Mouse (Mus musculus) erythroblast, embryonic 14.5 days (primary cell): ENCODE measurements around the gene Mymk. TPM values are rescaled to one million over a fixed set of nuclear protein-coding genes. Genes with fewer than 3 reads are reported as not detected.

Source experiments
- H3K27me3 ChIP-seq: 2 replicates; pipeline ENCODE4 v1.6.1; 2012; ENCODE audit warnings: inconsistent platforms; ENCODE audit not compliant: control insufficient read depth
- H3K36me3 ChIP-seq: 2 replicates; pipeline ENCODE4 v1.6.1; 2012; ENCODE audit warnings: mild to moderate bottlenecking, inconsistent platforms; ENCODE audit not compliant: control insufficient read depth
- H3K4me1 ChIP-seq: 2 replicates; pipeline ENCODE4 v1.6.1; 2012; ENCODE audit warnings: inconsistent platforms; ENCODE audit not compliant: control insufficient read depth
- H3K4me3 ChIP-seq: replicated peaks from 2 replicates; pipeline ENCODE3; 2012; ENCODE audit warnings: moderate library complexity, mild to moderate bottlenecking, inconsistent platforms
- H3K9me3 ChIP-seq: 2 replicates; pipeline ENCODE4 v1.6.1; 2012; ENCODE audit warnings: low read length, inconsistent platforms, mixed read lengths; ENCODE audit not compliant: control insufficient read depth
- GATA1 ChIP-seq: IDR thresholded peaks from 2 replicates; pipeline ENCODE4 v1.6.1; 2012; ENCODE audit warnings: low read length, inconsistent platforms, mixed read lengths
- TAL1 ChIP-seq: IDR thresholded peaks from 3 replicates; pipeline ENCODE4 v1.6.1; 2012; ENCODE audit warnings: low read length, inconsistent platforms, mixed read lengths
- polyA plus RNA-seq: library from polyadenylated mRNA; stranded (reverse); fragments of >175 nt; gene quantifications from 2 replicates; pipeline ENCODE4 v1.2.3, GENCODE M21; 2012

The Mymk gene
- polyA plus RNA-seq, 1 experiment: not detected

DNA sequence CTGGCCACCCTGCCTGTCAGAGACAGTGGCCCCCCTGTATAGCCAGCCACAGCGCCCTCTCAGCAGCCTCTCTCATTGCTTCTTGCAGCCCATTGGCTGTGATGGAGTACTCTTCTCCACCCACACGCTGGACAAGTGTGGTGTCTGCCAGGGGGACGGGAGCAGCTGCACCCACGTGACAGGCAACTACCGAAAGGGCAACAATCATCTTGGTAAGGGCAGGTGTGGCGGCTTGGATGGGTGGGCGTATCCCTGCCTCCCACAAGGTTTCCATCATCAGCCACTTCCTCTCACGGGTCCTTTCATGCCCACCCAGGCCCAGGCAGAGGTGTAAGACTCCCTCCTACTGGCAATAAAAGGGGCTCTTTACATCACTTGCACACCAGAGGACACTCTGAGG is 13.0 kb upstream of the Mymk start:
- Histone ChIP-seq H3K36me3 (no peaks in the 10 kb centered on the region), H3K4me3 (no peak overlapping the region), H3K4me1 (no peaks in the 10 kb centered on the region), H3K9me3 (no peaks in the 10 kb centered on the region), H3K27me3 (no peaks in the 10 kb centered on the region)
- no peak for TF ChIP-seq GATA1
- TF ChIP-seq TAL1: no peak

GRCm38 (mm10) chr2:27083761-27084475 is 11.9 kb upstream of the Mymk start:
- no peak for TF ChIP-seq TAL1
- no peak for TF ChIP-seq GATA1
- H3K27me3 ChIP-seq: peaks cover 2% of the 10 kb centered on the region
- no peaks in the 10 kb centered on the region for H3K4me1 ChIP-seq
- H3K4me3 ChIP-seq: no peak overlapping the region
- no peaks in the 10 kb centered on the region for H3K9me3 ChIP-seq
- no peaks in the 10 kb centered on the region for H3K36me3 ChIP-seq

- Histone ChIP-seq H3K36me3 (no peaks in the 10 kb centered on the region), H3K27me3 (peaks cover 2% of the 10 kb centered on the region), H3K9me3 (no peaks in the 10 kb centered on the region), H3K4me1 (no peaks in the 10 kb centered on the region), H3K4me3 (no peak overlapping the region)
- TF ChIP-seq GATA1 (no peak), TAL1 (no peak)
These were observed 7.7 kb upstream of the Mymk start for GRCm38 (mm10) chr2:27079649-27080048.

- no peaks in the 10 kb centered on the region for H3K36me3 ChIP-seq
- no peaks in the 10 kb centered on the region for H3K9me3 ChIP-seq
- H3K4me3 ChIP-seq: no peak within 1 kb of the TSS
- no peak for TF ChIP-seq GATA1
- TF ChIP-seq TAL1: no peak
- H3K4me1 ChIP-seq: no peaks in the 10 kb centered on the region
- H3K27me3 ChIP-seq: peaks cover 2% of the 10 kb centered on the region
These were observed 7.2 kb upstream of the Mymk start, which contains the start of gene Adamtsl2 for GRCm38 (mm10) chr2:27079152-27079584. Adamtsl2 (plus strand) TSS chr2:27079379.

- Histone ChIP-seq H3K9me3 (no peaks in the 10 kb centered on the region), H3K4me1 (no peaks in the 10 kb centered on the region), H3K4me3 (no peak overlapping the region), H3K36me3 (no peaks in the 10 kb centered on the region), H3K27me3 (peaks cover 2% of the 10 kb centered on the region)
- TF ChIP-seq TAL1 (no peak), GATA1 (no peak)
These were observed 6.3 kb upstream of the Mymk start for GRCm38 (mm10) chr2:27078312-27078711.

- Histone ChIP-seq H3K36me3 (no peaks in the 10 kb centered on the region), H3K4me3 (no peak overlapping the region), H3K27me3 (peaks cover 2% of the 10 kb centered on the region), H3K9me3 (no peaks in the 10 kb centered on the region), H3K4me1 (no peaks in the 10 kb centered on the region)
- no peak for TF ChIP-seq TAL1
- TF ChIP-seq GATA1: no peak
These were observed 5.8 kb upstream of the Mymk start for GRCm38 (mm10) chr2:27077655-27078244.

DNA sequence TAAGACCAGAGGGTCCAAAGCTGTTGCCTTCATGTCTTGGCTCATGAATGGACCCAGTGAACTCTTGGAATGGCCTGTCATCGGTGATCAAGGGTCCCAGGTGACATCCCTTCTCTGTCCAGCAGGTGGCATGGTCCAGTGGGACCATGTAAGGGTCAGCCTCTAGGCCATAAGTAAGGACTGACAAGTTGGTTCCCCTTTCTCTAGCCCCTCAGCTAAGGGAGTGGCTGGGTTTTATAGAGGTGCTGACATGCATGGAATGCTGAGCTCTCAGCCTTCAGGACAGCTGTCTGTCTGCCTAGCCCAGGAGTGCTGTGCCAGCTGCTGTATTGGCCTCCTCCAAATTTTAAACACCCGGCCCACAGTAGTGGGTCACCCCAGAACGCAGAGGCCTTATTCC is 3.5 kb upstream of the Mymk start:
- peaks cover 2% of the 10 kb centered on the region for H3K27me3 ChIP-seq
- no peaks in the 10 kb centered on the region for H3K36me3 ChIP-seq
- no peak overlapping the region for H3K4me3 ChIP-seq
- H3K9me3 ChIP-seq: no peaks in the 10 kb centered on the region
- TF ChIP-seq GATA1 (no peak), TAL1 (no peak)
- no peaks in the 10 kb centered on the region for H3K4me1 ChIP-seq

- Histone ChIP-seq H3K4me3 (no peak overlapping the region), H3K9me3 (no peaks in the 10 kb centered on the region), H3K36me3 (no peaks in the 10 kb centered on the region), H3K27me3 (peaks cover 2% of the 10 kb centered on the region), H3K4me1 (no peaks in the 10 kb centered on the region)
- TF ChIP-seq TAL1: no peak
These were observed 2.8 kb upstream of the Mymk start for GRCm38 (mm10) chr2:27074804-27075203.

GRCm38 (mm10) chr2:27073407-27073806 is 1.4 kb upstream of the Mymk start:
- TF ChIP-seq TAL1: no peak
- TF ChIP-seq GATA1: no peak
- no peak overlapping the region for H3K4me3 ChIP-seq
- no peaks in the 10 kb centered on the region for H3K27me3 ChIP-seq
- H3K4me1 ChIP-seq: no peaks in the 10 kb centered on the region
- H3K9me3 ChIP-seq: no peaks in the 10 kb centered on the region
- H3K36me3 ChIP-seq: no peaks in the 10 kb centered on the region

DNA sequence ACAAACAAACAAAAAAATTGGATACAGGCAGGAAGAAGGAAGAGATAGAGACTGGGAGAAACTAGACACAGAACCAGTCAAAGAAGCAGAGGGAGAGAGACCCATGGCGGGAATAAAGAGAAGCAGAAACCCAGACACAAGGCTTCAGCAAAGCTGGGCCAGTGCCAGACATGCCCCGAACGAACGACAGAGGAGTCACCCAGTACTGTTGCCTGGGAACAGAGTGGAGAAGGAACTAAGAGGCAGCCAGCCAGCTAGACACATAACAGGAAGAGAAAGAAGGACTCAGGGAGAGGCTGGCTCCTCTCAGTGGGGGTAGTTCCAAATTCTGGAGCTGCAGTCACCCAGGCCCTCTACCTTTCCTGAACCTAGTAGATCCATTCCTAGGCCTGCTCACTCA is 842 bp downstream of the Mymk start:
- TF ChIP-seq GATA1 (no peak), TAL1 (no peak)

More for the DNA sequence above, 842 bp downstream of the Mymk start:
- Histone ChIP-seq H3K4me1 (no peaks in the 10 kb centered on the region), H3K9me3 (no peaks in the 10 kb centered on the region), H3K36me3 (no peaks in the 10 kb centered on the region), H3K27me3 (no peaks in the 10 kb centered on the region), H3K4me3 (no peak overlapping the region)
